Mouse (Mus musculus): ENCODE results near the gene Syt7.

The Syt7 gene

DNA sequence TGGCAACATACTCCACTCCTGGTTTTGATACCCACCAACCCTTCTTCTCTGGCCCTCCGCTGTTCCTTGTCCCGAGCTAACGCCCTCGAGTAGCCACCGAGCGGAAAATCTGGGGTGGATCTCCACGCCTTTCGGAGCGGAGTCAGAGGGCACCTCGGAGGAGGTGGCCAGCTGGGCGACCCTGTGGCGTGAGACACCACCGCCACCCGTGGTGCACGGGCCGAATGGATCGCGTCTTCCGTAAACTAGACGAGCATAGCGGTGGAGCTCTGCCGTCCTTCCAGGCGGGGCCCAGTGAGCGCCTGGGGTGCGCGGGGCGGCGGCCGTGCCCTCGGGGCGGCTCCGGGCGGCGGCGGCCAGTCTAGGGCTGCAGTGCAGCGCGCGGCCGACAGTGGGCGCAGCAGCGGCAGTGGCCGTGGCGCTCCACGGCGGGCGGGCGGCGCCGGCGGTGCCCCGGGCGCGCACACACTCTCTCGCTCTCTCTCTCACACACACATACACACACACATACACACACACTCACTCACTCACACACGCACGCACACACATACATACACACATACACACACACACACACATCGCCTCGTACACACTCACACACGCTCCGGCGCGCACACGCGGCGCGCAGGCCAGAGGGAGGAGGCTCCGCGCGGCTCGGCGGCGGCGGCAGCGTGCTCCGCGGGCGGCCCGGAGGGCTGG lies at the start of gene Syt7:
TSS of gene Syt7 (plus strand) at position 476 of the 699 bp plus-strand sequence.
- peak; percentile 92 for DNase-seq

DNA sequence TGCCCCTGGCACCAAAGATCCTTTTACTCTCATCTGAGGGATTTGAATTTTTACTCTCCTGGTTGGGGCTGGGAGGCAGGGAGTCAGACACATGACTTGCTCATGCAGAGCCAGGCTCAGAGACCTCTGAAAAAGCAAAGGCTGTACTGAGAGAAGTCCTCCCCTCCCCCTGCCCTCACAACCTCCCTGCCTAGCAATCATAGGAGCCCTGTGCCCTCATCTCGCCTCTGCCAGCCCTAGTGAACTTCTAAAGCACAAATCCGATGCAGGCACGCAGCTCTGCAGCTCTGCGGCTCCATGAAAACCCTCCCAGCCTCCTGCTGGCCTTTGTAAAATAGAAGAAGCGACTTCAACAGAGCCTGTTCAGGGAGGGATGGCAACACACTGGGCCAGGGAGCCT lies 49.6 kb upstream of the Syt7 start:
- no peak for DNase-seq

DNA sequence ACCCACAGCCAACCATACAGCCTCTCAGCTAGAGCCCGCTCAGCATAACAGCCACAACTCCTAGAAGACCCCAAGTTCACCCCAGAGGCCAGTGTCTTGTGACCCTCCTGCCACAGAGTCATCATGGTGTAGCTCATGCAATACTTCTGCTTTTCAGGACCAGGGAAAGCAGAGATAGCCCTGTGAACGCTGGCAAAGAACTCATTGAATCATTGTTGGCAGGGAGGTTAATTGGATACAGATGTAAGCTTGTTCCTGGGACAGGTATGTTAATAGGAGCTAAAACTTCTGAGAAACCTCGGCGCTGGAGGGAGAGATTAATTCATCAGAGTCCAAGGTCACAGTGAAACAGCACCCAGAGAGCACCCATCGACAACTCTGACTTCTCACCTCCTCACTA lies 48.2 kb upstream of the Syt7 start:
- DNase-seq: no peak

DNA sequence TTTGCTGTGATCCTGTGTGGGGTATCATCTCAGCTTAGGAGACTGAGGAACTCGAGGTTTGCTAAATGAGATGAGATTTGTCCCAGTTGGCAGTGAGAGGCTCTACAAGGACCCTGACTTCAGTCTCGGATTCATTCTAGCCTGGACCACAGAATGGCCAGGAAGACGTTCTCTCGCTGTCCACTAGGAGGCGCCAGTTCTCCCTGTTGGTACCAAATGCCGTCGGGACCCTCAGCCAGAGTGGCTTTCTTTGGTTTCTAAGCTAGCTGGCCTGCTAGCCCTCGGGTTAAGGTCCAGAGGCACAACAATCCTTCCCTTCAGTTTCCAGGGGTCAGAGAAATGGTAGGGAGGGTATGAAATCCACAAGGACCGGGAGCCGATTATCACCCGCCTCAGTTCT lies 47.7 kb upstream of the Syt7 start:
- DNase-seq: peak; percentile 23

DNA sequence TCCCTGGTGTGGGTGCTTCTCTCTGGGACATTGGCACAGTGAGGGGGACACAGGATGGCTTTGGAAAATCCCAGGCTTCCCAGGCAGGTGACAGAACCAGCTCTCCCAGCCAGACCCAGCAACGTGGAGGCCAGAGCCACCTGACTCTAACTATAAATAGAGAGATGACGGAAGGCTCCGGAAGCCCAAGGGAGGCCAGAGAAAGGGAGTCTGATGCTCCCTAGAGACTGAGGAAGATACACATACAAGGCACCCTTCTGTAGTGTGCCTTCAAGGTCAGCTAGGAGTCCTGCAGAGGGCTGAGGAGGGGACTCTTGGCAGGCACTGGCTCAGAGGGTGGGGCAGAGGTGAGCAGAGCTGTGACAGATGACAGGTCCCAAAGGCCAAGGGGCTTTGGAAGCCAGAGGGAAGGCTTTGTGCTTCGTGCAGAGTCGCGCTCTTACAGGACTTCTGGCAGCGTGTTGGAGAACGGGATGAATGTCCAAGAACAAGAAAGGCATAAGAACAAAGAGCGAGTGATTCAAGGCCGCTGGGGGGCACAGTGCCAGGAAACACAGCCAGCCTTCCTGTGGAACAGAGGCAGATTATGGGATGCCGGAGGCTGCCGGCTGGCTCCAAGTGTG lies 47.0 kb upstream of the Syt7 start:
- DNase-seq: no peak

DNA sequence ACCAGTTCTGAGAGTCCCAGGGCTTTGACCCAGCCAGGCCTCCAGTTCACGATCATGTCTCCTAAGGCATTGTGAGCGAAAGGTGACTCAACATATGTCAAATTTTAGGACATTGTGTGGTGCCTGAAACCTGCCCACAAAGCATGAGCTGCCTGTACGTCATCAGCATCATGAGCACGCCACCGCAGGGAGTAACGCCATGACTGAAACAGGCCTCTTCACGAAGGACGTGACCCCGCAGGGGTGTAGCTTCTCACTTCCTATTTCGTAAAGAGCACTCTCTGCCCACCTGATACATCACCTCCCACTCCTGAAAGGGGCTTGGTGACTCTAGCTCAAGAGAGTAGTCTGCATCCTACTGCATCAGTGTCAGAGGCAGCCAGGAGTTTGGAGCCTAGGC lies 45.0 kb upstream of the Syt7 start:
- DNase-seq: no peak

DNA sequence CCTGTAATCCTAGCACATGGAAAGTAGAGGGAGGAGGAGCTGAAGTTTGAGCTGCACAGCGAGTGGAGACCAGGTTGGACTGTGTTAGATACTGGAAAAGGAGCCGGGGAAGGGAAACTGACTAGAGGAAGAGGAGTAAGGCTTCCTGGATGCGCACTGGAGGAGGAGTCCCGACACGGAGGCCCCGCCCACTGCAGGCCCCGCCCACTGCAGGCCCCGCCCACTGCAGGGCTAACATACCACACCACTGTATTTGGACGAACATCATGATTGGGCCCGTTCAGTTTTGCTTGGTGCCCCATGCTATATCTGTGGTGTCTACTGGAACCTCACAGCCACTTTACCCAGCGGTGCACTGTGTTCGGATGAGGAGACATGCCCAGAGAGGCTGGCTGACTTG lies 43.2 kb upstream of the Syt7 start:
- no peak for DNase-seq

DNA sequence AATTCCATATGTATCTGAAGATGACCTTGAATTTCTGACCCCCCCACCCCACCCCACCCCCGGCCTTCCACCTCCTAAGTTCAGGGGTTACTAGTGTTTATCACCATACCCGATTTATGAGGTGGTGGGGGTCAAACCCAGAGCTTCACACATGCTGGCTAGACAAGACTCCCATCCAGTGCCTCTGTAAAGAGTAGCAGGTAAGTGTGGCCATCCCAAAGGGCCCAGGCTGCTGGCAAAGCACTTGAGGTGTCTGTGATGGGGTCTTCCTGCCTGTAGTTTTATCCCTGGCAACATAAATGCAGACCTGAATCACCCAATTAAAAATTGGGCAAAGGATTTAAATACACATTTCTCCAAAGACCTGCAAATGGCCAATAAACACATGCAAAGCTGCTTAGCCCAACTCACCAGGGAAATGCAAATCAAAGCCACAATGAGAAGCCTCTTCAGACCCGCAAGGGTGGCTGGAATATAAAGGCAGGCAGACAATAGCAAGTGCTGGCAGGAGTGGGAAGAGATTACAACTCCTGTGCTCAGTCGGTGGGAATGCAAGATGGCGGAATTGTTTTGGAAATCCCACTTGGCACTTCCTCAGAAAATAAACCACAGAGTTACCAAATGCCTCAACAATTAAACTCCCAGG lies 41.1 kb upstream of the Syt7 start:
- no peak for DNase-seq

DNA sequence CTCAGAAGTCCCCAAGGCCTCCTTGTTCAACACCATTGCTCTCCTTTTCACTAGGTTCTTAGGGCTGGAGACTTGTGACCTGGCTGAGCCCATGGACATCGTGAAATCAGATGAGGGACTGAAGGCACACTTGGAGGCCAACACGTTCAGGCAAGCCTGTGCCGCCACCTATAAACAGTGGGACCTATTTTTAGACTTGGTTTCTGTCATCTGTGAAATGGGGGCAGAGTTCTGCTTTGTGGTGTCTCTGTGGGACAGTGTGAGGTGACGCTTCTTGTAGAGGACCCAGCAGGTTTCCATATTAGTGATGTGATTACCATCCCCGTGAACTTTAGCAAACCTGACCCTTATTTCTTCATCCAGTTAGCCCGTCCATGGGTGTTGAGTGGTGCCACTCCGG lies 36.7 kb upstream of the Syt7 start:
- no peak for DNase-seq

DNA sequence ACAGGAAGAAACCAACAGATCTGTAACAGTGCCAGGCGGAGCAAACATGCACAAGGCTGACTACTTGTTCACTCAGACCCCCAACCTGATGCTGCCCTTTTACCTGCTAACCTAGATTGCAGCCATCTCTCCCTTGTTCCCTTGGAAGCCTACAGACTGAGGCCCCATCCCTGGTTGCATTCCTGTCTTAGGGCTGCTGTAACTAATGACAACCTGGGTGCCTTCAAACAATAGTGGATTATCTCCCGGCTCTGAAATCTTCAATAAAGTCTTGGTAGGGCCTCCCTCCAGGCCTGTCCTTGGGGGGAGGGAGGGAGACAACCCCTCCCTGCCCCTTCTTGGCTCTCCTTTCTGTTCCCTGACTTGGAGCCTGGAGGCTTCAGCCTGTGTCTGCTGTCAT lies 34.1 kb upstream of the Syt7 start:
- DNase-seq: no peak

DNA sequence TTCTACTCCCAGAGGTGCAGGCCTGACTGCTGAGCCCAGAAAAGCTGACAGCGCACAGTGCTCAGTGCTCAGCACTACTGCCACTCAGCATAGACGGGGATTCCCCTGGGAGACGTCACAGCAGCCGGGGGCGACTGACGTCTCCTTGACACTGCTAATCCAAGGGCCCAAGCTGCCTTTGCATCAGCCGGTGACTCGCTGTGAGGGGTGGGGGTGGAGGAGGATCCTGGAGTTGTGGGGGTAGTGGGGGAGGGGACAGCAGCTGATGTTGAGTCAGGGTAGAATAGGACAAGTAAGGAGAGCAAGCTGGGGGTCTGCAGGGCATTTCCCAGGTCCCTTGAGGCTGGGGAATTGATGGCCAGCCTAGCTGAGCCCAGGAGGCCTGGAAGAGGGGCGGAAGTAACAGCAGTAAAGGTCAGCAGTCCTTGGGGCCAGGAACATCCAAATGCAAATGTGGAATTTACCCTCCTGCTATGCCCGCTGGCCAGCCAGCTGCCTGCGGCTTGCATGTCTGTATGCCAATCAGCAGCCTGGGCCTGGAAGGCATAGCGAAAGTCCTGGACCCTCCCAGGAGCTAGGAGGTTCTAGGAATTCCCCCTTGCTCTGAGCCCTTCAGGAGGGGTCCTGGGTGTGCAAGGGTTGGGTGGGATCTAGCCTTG lies 31.9 kb upstream of the Syt7 start:
- no peak for DNase-seq

DNA sequence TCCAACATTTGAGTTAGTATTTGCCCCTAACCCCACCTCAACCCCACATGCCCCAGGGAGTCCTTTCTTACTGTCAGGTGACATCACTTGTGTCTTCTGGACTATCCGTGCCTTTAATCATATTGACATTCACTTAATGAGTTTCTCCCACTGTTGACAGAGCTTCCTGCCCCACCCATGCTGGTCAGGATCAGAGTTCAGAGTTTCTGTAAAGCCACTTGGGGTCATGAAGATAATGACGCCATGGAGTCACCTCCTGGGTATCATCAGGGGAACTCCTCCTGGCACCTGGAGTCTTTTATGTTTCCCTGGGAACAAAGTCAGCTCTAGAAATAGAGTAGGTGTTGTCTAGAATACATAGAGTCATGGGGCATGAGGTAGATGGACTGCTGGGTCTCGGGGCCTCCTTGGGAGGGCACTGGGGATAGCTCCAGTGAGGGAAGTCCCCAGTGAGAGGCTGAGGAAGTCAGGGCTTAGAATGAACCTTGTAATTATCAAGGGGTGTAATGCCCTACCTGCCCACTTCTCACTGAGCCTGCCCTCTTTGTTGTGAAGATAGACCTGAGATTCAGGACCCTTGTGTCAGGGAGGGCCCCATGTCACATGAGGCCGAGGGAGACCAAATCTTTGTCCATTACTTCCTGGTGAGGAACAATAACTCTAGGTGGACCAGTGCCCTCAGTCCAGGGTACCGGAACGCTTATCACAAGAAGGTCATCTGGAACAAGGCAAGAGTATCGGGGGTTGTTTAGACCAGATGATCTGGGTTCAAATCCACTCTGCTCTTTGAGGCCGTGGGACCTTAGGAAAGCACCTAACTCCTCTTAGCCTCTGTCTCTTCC lies 29.6 kb upstream of the Syt7 start:
- no peak for DNase-seq

DNA sequence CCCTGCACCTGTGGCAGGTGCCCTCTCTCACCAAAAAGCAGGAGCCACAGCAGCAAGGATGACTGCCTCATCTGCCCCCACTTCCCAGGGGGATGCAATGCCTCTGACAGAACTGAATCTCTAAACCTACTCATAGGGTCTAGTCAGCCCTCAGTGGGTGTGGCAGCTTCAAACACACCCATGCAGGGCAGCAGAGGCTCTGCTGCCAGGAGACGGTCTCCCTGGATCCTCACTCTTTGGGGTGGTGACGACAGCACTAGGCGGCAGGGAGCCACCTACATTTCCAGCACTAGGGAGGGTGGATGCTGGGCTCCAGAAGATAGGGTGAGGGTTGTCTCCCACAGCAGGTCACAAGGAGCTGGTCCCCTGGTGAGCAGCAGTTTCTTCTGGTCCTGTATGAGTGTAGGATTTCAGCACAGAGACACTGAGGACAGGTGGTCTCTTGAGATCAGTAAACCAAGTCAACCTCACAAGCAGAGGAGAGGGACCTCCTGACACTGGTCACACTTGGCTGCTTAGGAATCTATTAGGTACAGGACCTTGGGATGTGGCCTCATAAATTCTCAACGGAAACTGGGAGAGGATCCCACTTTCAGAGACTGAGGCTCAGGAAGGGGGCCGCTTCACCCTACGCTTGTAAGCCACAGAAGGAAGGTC lies 26.3 kb upstream of the Syt7 start:
- DNase-seq: no peak

DNA sequence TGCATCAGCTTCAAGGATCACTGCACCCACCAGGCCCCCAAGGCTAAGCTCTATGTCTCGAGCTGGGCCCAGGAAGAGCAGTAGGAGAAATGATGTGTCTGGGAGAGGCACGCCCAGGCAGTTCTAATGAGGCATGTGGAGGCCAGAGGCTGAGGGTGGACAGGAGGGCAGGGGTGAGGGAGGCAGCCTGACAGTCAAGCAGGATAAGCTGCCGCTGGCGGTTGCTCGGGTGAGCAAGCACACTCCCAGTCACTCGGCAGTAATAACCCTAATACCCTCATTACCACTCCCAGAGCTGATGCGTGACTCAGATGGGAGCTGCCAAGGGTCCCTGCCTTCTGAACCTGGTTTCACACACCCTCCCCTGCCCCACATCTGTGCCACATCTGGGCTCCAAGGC lies 25.0 kb upstream of the Syt7 start:
- no peak for DNase-seq

DNA sequence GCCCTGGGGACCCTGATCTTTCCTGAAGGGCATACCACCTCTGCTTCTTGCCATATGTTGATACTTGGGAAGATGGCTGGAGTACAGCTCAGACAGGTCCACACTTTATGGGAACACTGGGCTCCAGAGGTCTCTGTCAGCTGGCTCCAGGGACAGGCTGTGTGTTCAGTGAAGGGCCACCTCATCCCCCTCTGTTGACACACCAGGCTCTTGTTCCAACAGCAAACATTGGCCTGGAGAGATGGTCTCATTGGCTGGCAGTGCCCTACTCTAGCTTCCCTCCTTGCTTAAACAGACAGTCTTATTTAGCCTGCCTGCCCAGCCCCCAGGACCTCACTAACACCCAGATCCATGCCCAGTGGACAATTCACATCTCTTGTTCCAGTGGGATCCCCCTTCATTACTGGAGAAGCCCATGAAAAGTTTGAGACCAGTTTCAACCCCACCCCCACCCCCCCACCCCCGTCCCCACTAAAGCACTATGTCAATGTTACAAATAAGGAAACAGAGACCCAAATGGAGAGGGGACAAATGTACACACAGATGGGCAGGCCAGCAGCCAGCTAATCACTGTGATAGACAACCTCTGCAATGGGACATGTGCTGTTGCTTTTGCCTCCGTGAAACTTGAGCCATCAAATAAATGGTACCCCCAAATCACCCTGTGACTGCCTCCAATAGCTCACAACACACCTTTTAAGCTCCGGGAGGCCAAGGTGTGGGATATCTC lies 22.6 kb upstream of the Syt7 start:
- no peak for DNase-seq

DNA sequence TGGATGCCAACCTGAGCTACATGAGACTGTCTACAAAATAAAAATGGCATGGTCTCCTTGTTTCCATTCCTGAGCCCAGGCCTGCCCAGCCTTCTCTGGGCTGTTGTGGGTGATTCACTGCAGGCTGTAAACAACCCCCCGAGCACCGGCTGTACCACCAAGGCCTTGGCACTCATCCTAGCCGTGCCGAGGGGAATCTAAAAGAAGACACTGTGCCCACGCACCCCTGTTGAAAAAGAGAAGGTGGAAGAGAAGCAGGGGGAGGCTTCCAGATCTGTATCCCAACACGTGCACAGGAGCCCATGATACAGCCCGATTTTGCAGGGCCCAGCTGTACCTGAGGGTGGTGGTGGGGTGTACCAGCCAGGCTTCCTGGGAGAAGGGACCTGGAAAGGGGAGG lies 21.1 kb upstream of the Syt7 start:
- no peak for DNase-seq

DNA sequence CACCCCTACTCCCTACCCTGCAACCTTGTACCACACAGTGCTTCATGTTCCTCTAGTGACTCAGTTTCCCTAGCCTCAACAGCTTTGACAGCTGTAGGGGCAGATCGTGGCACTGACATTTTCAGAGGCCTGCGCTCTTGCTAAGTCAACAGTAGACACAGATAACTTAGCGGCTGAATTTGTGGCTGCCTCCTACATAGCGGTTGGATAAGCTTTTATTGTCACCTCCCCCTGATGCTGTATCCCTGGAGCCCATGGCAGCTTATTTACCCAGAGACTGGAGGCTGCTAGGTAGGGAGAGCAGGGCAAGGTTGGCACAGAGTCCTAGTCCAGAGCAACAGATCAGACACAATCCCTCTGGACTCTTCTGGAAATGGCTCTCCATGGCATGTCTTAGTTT lies 19.0 kb upstream of the Syt7 start:
- DNase-seq: no peak

DNA sequence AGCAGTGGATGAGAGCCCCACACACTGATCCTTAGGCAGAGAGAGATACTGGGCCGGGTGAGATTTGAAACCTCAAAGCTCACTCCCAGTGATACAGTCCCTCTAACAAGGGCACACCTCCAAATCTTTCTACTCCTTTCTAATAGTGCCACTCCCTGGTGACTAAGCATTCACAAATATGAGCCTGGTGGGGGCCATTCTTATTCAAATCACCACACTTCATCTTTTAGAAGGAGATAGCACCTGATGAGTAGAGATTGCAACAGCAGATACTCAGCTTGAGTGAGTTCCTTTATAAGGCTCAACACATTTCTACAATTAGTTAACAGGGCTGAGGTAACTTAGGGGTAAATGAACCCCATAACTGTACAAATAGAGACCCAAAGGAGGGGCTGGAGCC lies 15.7 kb upstream of the Syt7 start:
- no peak for DNase-seq

DNA sequence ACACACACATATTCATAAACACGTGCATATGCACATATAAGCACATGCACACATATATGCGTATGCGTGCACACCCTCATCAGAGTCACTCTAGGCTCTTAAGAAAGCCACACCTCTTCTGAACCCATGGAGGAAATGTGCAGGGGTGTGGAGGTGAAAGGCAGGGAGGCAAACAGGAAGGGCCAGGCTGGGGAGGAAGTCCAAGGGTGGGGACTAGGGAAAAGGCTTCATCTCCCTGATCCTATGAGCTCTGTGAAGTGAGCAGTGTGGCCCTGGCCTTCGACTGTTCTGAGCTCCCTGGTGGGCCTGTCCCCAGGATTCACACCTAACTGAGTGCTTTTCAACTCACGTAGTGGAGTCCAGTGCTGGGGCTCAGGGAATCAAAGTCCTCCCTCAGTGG lies 13.6 kb upstream of the Syt7 start:
- no peak for DNase-seq

DNA sequence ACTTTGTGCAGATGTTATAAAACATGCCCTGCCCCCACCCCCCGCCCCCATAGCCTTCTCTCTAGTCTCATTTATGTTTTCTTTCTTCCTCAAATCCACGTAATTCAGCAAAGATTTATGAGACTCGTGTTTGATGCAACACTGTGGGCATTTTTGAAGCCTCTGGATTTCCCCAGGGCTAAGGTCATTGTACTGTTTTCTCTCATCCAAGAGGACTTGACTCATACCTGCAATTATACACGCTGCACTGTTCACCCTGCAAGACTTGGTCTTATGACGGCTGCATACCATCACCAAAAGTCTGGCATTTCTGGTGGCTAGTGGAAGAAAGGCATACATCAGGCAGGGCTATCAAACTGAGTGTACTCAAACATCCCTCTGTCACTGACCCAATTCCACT lies 8.9 kb upstream of the Syt7 start:
- DNase-seq: no peak

DNA sequence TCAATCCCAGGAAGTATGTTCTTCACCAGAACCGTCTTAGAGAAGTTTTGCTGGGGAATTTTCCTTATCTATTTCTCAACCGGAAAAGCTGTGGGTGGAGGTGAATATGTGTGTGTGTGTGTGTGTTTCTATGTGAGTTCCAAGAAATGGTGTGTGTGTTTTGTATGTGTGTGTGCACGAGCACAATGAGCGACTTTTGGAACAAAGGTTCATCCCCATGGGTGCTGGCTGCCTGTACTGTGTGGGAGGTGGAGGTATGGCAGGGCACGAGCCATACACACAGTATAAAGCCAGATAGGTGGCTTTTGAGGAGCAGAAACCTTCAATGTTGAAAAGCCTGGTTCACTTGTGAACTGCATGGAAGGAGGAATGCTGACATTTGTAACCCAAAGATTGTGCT lies 1.2 kb upstream of the Syt7 start:
- no peak for DNase-seq
